Mouse (Mus musculus) Patski (cell line): ENCODE measurements around the gene Suclg2. TPM values are rescaled to one million over a fixed set of nuclear protein-coding genes. Genes with fewer than 3 reads are reported as not detected.

Experiments
- ATAC-seq: fragments of 100-300 bp; one replicate; pipeline ENCODE4 v1.8.0; 2021
- CTCF ChIA-PET: fragments of 350-600 bp; sonication (Branson Sonifier 250); formaldehyde crosslinking; loops from one replicate; lab custom pipeline; 2022; ENCODE audit warnings: inconsistent platforms; lab: Charles Lee
- POLR2A ChIA-PET: fragments of 350-600 bp; sonication (Branson Sonifier 250); formaldehyde crosslinking; loops from one replicate; lab custom pipeline; 2022; ENCODE audit warnings: antibody characterized with exemption, inconsistent platforms; lab: Charles Lee
- DNase-seq: peaks from one replicate; pipeline ENCODE4 v3.0.0-alpha.2; 2011; ENCODE audit warnings: low read depth, low spot score
- H3K27me3 ChIP-seq: fragments of 371-371 bp; one replicate; pipeline ENCODE4 v1.5.1; 2021
- CTCF ChIP-seq: fragments of 100-300 bp; IDR thresholded peaks from one replicate; pipeline ENCODE4 v1.5.1; 2021
- in situ Hi-C: fragments of 300-500 bp; cut with MboI; formaldehyde crosslinking; loops from 3 replicates; pipeline ENCODE4 v1.11.1; 2018; ENCODE audit warnings: low pct_unique_long_range_greater_than_20kb, mixed read lengths
- polyA plus RNA-seq: library from polyadenylated mRNA; unstranded; gene quantifications from one replicate; pipeline ENCODE4 v1.2.3, GENCODE M21; 2021

Suclg2 gene
- polyA plus RNA-seq, 1 experiment from 2014 or later, result 176 TPM

GRCm38 (mm10) chr6:95573035-95573759 lies 145.4 kb downstream of the Suclg2 start:
- CTCF ChIA-PET, result interaction anchor here (1.2 to 1.8 kb wide), 2 partner anchors 9 to 58 kb away, joined by 3 to 6 read pairs; no protein-coding TSS in a partner anchor
- H3K27me3 ChIP-seq, result no peaks in the 10 kb centered on the region
- DNase-seq (no peak), ATAC-seq (no peak)
- POLR2A ChIA-PET, result interaction anchor here (0.7 kb wide), 1 partner anchor 63 kb away, joined by 4 read pairs; no protein-coding TSS in a partner anchor
- TF ChIP-seq CTCF, result no peak
- in situ Hi-C loops, result no loop called here

GRCm38 (mm10) chr6:95571620-95572019 lies 147.0 kb downstream of the Suclg2 start:
- ChIA-PET CTCF (no interaction called here), POLR2A (no interaction called here)
- H3K27me3 ChIP-seq, result no peaks in the 10 kb centered on the region
- DNase-seq (no peak), ATAC-seq (no peak)
- in situ Hi-C loops, result no loop called here
- no peak for TF ChIP-seq CTCF

DNA sequence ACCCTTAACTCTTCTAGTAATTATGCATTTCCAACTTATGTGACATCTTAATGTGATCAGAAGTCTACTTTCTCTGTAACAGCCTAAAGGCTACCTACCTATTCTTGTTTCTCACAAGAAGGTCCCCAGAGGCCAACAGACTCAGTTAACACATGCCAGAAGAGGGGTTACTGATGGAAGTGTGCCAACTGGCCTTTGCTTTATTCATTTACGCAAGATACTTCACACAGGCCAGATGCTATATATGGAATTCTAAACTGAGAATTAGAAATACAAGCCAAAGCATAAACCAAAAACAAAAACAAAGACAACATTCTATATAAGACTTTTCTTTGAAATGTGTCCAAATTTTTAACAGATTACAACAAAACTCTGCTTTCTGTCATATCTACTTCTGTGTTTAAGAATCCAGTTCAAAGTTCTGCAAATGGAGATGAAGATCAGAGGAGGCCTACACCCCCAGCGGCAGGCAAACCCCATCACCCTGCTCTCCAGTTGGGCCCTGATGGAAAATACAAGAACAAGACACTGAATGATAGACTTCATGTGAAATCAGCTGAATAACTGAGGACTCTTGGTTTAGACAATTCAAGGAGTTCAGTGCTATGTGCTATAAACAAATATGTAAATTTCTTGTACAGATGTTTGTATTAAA lies 155.1 kb downstream of the Suclg2 start:
- H3K27me3 ChIP-seq, result no peaks in the 10 kb centered on the region
- ATAC-seq (no peak), DNase-seq (no peak)
- TF ChIP-seq CTCF, result no peak
- ChIA-PET CTCF (interaction anchor here (1.0 kb wide), 1 partner anchor 9 kb away, joined by 3 read pairs; no protein-coding TSS in a partner anchor), POLR2A (no interaction called here)
- in situ Hi-C loops, result no loop called here

DNA sequence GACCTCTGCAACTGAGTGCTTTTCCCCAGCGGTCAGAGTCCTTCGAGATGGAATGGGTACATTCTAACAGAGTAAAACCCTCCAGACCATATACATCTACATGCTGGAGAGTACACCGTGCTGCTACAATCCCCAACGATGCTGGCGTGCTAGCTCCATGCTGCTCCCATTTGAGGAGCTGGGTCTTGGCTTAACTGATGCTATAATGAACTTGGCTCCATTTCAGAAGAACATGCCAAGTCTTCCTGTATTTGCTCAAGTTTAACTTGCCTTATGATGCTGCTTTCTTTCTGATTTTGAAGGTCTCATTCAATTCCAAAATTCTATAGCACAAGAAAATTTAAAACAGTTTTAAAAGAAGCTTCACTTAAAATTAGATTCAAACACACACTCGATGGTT lies 162.3 kb downstream of the Suclg2 start:
- in situ Hi-C loops, result no loop called here
- POLR2A ChIA-PET, result no interaction called here
- no peaks in the 10 kb centered on the region for H3K27me3 ChIP-seq
- CTCF ChIA-PET, result no interaction called here
- DNase-seq (no peak), ATAC-seq (no peak)
- no peak for TF ChIP-seq CTCF

DNA sequence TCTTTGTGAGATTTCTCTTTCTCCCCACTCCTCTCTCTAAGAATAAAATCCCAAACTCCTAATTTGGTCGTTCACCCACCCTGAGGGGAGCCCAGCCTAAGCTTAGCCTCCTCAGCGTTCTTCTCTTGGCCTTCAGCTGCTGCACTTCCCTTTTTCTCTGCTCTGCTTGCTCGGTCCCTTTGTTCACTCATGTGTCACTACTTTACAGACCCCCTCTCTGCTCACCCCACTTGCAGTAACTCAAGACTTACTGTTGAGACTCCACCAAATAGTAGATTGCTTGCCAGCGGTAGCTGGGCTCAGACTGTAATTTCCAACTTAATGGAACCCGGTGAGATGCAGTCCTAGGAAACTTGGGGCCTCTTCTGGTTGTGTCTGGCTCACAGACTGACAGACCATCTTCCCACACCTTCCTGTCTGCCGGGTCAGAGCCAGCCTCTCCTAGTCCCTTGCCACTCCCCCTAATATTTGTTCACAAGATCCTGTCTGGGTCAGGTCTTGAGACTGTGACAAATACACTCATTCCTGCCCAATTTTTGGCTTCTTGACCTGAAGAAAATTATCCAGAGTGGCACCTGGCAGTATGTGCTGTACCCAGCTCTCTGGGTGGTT lies 166.2 kb downstream of the Suclg2 start:
- ChIA-PET POLR2A (no interaction called here), CTCF (interaction anchor here (1.5 kb wide), 1 partner anchor 9 kb away, joined by 5 read pairs; no protein-coding TSS in a partner anchor)
- TF ChIP-seq CTCF, result no peak
- DNase-seq (no peak), ATAC-seq (no peak)
- in situ Hi-C loops, result no loop called here
- H3K27me3 ChIP-seq, result no peaks in the 10 kb centered on the region

- H3K27me3 ChIP-seq, result no peaks in the 10 kb centered on the region
- DNase-seq (no peak), ATAC-seq (no peak)
- ChIA-PET POLR2A (no interaction called here), CTCF (interaction anchor here (1.5 kb wide), 1 partner anchor 10 kb away, joined by 3 read pairs; no protein-coding TSS in a partner anchor)
- TF ChIP-seq CTCF, result no peak
- in situ Hi-C loops, result no loop called here
These were observed 167.6 kb downstream of the Suclg2 start for GRCm38 (mm10) chr6:95551000-95551399.

DNA sequence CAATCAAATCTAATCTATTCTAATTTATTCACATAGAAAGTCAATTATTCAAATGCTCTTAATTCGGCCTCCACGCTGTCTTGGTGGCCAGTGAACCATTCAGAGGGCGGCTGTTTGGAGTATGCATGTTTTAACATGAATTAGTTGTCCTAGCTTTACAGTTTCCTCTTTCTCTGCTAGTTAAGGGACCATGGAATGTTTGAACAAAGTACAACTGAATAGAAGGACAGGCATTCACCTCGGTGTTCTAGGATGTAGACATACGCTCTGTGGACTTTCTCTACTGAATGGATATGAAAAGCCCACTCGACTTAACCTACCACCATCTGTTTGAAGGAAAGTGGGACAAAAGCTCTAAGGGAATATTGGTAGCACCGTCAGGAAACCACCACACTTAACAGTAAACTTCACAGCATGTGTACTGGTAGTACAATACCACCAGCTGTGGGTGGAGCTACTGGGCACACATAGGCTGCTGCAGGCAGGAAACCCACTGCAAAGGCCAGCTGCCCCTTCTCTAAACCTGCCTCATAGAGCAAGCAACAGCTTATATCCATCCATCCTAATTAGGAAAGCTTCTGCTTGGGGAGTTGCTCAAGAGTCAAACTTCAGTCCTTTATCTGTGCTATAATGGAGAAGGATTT lies 172.3 kb downstream of the Suclg2 start:
- H3K27me3 ChIP-seq, result no peaks in the 10 kb centered on the region
- ATAC-seq (no peak), DNase-seq (no peak)
- POLR2A ChIA-PET, result no interaction called here
- TF ChIP-seq CTCF, result no peak
- in situ Hi-C loops, result no loop called here
- CTCF ChIA-PET, result interaction anchor here (0.6 to 1.6 kb wide), 3 partner anchors 11 to 67 kb away, joined by 3 to 5 read pairs (median 3); no protein-coding TSS in a partner anchor

DNA sequence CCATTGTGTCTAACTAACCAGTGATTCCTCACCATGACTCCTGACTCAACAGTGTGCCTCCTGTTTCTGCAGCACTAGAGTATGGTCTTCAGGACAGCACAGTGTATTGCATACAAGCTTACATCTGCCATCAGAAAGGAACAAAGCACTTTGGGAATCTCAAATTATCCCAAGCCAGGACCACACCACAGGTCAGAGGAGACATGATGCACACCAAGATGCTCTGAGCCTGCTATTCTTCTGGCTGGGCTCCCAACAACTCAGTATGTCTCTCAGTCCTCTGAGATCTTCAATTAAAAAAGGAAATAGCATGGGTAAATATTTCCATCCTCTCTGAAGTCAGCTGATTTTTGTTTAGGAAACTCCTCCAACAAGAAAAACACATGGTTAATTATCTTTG lies 172.9 kb downstream of the Suclg2 start:
- no peaks in the 10 kb centered on the region for H3K27me3 ChIP-seq
- TF ChIP-seq CTCF, result no peak
- ATAC-seq (no peak), DNase-seq (no peak)
- ChIA-PET CTCF (interaction anchor here (1.6 kb wide), 1 partner anchor 11 kb away, joined by 5 read pairs; no protein-coding TSS in a partner anchor), POLR2A (no interaction called here)
- in situ Hi-C loops, result no loop called here

DNA sequence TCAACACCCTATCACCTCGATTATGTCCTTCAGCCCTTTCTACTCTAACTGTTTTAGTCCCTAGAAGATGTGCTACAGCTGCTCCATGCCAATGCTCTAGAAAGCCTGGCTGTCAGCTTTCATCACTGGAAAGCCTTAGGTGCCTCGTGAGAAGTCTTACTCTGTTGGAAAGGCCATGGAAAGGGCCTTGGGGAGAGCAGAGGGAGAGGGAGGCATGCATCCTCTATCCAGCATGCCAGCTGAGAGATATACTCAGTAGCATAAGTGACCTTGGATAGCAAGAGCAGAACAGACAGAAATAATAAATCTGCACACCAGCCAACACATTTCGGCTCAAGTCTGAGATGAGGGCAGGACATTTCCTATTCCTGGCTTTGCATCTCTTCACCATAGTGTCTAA lies 173.3 kb downstream of the Suclg2 start:
- H3K27me3 ChIP-seq, result no peaks in the 10 kb centered on the region
- CTCF ChIA-PET, result interaction anchor here (1.6 kb wide), 1 partner anchor 11 kb away, joined by 5 read pairs; no protein-coding TSS in a partner anchor
- no peak for TF ChIP-seq CTCF
- no peak for ATAC-seq
- in situ Hi-C loops, result no loop called here
- no peak for DNase-seq
- POLR2A ChIA-PET, result no interaction called here

DNA sequence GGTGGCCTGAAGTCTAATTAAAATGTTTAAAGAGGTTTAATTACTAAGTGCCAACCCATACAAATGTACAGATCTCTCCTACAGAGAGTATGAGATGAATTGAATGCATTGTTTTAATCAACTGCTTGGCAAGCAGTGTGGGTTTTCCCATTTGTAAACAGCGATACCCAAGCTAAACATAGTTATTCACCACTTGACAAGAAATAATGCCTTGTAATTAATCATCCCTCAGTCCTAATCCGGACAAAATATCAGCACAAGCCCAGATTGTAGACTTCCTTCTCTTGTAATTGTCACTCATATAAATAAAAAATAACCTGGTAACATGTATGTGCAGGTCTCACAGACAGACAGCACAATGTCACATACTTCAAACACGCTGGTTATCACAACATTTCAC lies 183.4 kb downstream of the Suclg2 start:
- no peak for DNase-seq
- CTCF ChIA-PET, result interaction anchor here (1.0 to 1.1 kb wide), 2 partner anchors 10 to 12 kb away, joined by 3 to 5 read pairs; no protein-coding TSS in a partner anchor
- TF ChIP-seq CTCF, result no peak
- H3K27me3 ChIP-seq, result no peaks in the 10 kb centered on the region
- POLR2A ChIA-PET, result interaction anchor here (0.9 kb wide), 1 partner anchor 11 kb away, joined by 4 read pairs; no protein-coding TSS in a partner anchor
- no peak for ATAC-seq
- in situ Hi-C loops, result no loop called here
